Mouse (Mus musculus): ENCODE results near the gene Gm45140.

Gene Gm45140

GRCm38 (mm10) chr6:87742804-87743203, 92.8 kb downstream of the Gm45140 start:
- no peak for DNase-seq (ENCODE audit: low spot score in 2 of 2)

GRCm38 (mm10) chr6:87741978-87742377, 93.6 kb downstream of the Gm45140 start:
- no peak for DNase-seq (ENCODE audit: low spot score in 2 of 2)

- DNase-seq (ENCODE audit: low spot score in 2 of 2), result no peak
Observed at GRCm38 (mm10) chr6:87740496-87740895, 95.1 kb downstream of the Gm45140 start.

GRCm38 (mm10) chr6:87739898-87740297, 95.7 kb downstream of the Gm45140 start:
- no peak for DNase-seq (ENCODE audit: low spot score in 2 of 2)
